Mouse (Mus musculus): ENCODE results near the gene Cox15. TPM values are rescaled to one million over a fixed set of nuclear protein-coding genes. Genes with fewer than 3 reads are reported as not detected.

The Cox15 gene
- polyA plus RNA-seq, 1 experiment from 2014 or later: 12.9 TPM

DNA sequence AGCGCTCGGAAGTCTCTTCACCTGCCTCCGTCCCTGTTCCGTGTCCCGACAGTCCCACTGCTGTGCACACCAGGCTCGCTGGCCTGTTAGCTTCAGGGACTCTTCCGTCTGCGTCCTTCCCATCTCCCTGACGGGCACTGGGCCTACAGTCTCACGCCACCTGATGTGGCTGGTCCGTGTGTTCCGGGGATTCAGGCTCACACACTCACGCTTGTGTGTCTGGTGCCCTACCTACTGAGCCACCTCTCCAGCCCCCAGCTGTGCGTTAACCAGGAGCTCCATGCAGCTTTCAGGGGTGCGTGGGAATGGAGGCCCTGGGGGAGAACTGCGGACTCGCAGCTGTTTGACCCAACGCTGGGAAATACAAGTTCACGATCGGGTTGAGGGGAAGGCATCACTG is 28.6 kb downstream of the Cox15 start:
- Histone ChIP-seq H3K4me1 (replicated peaks) (no peaks in the 10 kb centered on the region), H3K4me3 (no peak overlapping the region), H3K9me3 (no peaks in the 10 kb centered on the region), H3K27ac (replicated peaks) (no peak overlapping the region), H3K9ac (no peak overlapping the region), H3K27me3 (no peaks in the 10 kb centered on the region), H3K4me2 (no peak overlapping the region), H3K36me3 (peaks cover 45% of the 10 kb centered on the region)
- ATAC-seq (ENCODE audit: low FRiP score, low read depth): no peak
- WGBS: 94% methylated on average over 20 of the region's 20 CpGs

DNA sequence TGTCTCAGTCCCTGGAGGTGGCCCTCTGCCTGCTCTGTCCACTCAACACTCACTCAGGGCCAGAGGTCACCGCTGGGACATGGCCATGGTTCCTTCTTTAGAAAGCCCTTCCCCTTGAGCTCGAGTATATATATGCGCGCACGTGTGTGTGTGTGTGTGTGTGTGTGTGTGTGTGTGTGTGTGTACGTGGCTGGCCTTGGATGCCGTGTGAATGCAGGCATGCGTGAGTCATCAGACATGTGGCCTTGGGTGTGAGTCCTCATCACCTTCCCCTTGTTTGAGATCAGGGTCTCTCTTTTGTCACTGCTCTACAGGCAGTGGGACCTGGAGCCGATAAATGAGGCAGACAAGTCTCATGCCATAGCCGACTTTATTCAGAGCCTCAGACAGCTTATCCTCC is 29.3 kb downstream of the Cox15 start:
- H3K4me2 ChIP-seq: no peak overlapping the region
- no peaks in the 10 kb centered on the region for H3K4me1 ChIP-seq (replicated peaks)
- H3K36me3 ChIP-seq: peaks cover 50% of the 10 kb centered on the region
- no peak overlapping the region for H3K9ac ChIP-seq
- H3K9me3 ChIP-seq: no peaks in the 10 kb centered on the region
- ATAC-seq (ENCODE audit: low FRiP score, low read depth): no peak
- no peak overlapping the region for H3K27ac ChIP-seq (replicated peaks)
- 81% methylated on average over 9 of the region's 10 CpGs for WGBS
- no peaks in the 10 kb centered on the region for H3K27me3 ChIP-seq
- H3K4me3 ChIP-seq: no peak overlapping the region

DNA sequence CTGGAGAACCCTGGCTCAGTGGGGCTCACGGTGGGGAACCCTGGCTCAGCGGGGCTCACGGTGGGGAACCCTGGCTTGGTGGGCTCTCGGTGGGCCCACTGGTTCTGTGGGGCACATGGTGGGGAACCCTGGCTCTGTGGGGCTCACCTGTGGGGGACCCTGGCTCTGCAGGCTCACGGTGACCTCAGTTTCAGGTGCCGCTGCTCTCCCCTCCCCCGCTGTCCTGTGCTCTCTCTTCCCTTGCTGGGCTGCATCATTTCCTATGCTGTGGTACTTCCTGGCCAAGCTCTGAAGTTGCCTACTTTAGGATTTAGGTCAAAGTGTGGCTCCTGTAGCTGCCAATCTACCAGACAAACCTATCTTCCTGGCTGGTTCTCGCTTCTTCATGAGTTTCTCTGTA is 29.9 kb downstream of the Cox15 start:
- H3K27me3 ChIP-seq: no peaks in the 10 kb centered on the region
- no peak for ATAC-seq (ENCODE audit: low FRiP score, low read depth)
- 74% methylated on average over 8 of the region's 8 CpGs for WGBS
- no peak overlapping the region for H3K9ac ChIP-seq
- no peaks in the 10 kb centered on the region for H3K9me3 ChIP-seq
- no peak overlapping the region for H3K4me2 ChIP-seq
- no peak overlapping the region for H3K27ac ChIP-seq (replicated peaks)
- no peaks in the 10 kb centered on the region for H3K4me1 ChIP-seq (replicated peaks)
- no peak overlapping the region for H3K4me3 ChIP-seq
- H3K36me3 ChIP-seq: peaks cover 49% of the 10 kb centered on the region

DNA sequence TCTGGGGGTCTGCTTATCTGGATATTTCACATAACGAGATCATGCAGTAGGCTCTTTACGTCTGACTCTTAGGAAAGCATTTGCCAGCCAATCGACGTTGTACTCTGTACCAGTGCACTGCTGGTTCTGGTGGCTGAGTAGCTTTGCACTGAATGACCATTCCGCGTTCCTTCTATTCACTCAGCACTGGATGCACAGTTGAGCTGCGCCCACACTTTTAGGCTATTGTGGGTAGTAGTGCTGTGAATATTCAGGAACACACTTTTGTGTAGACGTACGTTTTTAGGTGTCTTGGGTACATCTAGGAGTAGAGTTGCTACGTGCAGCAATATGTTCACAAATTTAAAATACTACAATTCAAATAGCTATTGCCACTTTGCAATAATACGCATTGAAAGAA is 32.7 kb downstream of the Cox15 start:
- Histone ChIP-seq H3K4me3 (no peak overlapping the region), H3K27ac (replicated peaks) (no peak overlapping the region), H3K27me3 (no peaks in the 10 kb centered on the region), H3K4me2 (no peak overlapping the region), H3K9me3 (no peaks in the 10 kb centered on the region), H3K36me3 (peaks cover 23% of the 10 kb centered on the region), H3K9ac (no peak overlapping the region), H3K4me1 (replicated peaks) (no peaks in the 10 kb centered on the region)
- WGBS: 94% methylated on average over 11 of the region's 11 CpGs
- ATAC-seq (ENCODE audit: low FRiP score, low read depth): no peak

DNA sequence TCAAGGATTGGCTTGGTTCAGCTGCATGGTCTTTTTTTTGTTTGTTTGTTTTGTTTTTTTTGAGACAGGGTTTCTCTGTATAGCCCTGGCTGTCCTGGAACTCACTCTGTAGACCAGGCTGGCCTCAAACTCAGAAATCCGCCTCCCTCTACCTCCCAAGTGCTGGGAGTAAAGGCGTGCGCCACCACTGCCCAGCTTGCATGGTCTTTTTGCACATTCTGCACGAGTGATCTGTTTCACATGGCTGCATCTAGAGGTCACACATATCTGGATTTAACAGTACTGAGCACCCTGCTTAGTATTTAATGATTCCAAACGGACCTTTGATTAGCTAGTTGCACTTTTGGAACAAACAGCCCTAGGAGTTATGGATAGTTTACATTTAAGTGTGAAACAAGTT is 40.8 kb downstream of the Cox15 start:
- Histone ChIP-seq H3K4me2 (no peak overlapping the region), H3K4me1 (replicated peaks) (no peaks in the 10 kb centered on the region), H3K27me3 (no peaks in the 10 kb centered on the region), H3K9ac (no peak overlapping the region), H3K27ac (replicated peaks) (no peak overlapping the region), H3K36me3 (peaks cover 9% of the 10 kb centered on the region; the same call in 1 of the 2 replicates), H3K4me3 (no peak overlapping the region), H3K9me3 (no peaks in the 10 kb centered on the region)
- ATAC-seq (ENCODE audit: low FRiP score, low read depth): no peak
- 80% methylated on average over 5 of the region's 5 CpGs for WGBS

DNA sequence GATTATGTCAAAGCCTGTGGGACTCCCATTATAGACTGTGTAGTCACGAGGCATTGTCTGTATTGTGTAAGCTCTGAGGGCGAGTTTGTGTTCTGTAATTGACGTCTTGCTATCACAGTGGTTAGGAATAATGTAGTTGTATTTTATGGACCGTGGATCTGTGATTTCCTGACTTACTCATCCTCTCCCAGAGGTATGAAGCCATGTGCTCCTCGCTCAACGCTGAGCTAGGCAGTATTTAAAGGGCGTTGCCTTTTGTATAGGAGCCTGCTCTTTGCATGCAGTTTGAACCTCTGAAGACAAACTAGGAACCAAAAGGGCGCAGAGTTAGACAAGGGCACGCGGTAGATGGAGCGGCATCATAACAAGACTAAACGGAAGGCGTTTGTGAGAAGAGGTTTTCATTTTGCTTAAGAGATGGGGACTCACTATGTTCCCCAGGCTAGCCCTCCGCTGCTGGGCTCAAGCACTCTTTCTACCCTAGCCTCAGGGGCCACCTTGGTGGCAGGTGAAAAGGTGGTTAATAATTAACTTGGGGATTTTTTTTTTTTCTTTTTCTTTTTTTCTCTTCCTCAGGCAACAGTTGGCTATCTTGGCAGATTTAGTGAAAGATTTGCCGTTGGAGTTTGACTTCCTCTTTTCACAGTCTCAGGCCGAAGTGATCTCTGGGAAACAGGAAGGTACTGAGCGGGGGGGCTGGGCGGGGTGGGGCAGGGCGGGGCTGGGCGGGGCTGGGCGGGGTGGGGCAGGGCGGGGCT is 41.5 kb downstream of the Cox15 start:
- ATAC-seq (ENCODE audit: low FRiP score, low read depth): no peak
- Histone ChIP-seq H3K9me3 (no peaks in the 10 kb centered on the region), H3K36me3 (peaks cover 9% of the 10 kb centered on the region; the same call in 1 of the 2 replicates)

DNA sequence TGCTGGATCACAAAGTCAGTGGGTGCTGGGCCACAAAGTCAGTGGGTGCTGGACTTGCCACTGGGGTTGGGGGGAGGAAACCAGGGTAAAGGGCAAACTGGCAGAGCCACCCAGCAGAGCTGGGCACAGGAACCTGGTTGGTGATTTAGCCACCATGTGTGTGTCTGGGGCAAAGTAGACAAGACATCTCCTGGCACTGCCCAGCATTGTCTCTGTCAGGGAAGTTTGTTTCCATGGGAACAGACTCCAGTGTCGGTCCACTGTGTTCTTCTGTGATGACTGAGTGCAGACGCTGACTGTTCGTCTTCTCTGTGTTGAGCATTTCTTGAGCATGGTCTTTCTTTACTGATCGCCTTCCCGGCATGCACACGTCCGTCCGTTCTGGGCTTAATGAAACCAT is 43.5 kb downstream of the Cox15 start:
- no peaks in the 10 kb centered on the region for H3K9me3 ChIP-seq
- no peak overlapping the region for H3K4me2 ChIP-seq
- no peak overlapping the region for H3K27ac ChIP-seq (replicated peaks)
- H3K4me1 ChIP-seq (replicated peaks): no peaks in the 10 kb centered on the region
- 55% methylated on average over 8 of the region's 8 CpGs for WGBS
- ATAC-seq (ENCODE audit: low FRiP score, low read depth): no peak
- H3K9ac ChIP-seq: no peak overlapping the region
- peaks cover 28% of the 10 kb centered on the region for H3K36me3 ChIP-seq
- no peaks in the 10 kb centered on the region for H3K27me3 ChIP-seq
- H3K4me3 ChIP-seq: no peak overlapping the region

More for the DNA sequence above, 41.5 kb downstream of the Cox15 start:
- H3K4me2 ChIP-seq: no peak overlapping the region
- 62% methylated on average over 22 of the region's 22 CpGs for WGBS
- no peak overlapping the region for H3K27ac ChIP-seq (replicated peaks)
- no peaks in the 10 kb centered on the region for H3K27me3 ChIP-seq
- no peak overlapping the region for H3K9ac ChIP-seq
- no peaks in the 10 kb centered on the region for H3K4me1 ChIP-seq (replicated peaks)
- H3K4me3 ChIP-seq: no peak overlapping the region

DNA sequence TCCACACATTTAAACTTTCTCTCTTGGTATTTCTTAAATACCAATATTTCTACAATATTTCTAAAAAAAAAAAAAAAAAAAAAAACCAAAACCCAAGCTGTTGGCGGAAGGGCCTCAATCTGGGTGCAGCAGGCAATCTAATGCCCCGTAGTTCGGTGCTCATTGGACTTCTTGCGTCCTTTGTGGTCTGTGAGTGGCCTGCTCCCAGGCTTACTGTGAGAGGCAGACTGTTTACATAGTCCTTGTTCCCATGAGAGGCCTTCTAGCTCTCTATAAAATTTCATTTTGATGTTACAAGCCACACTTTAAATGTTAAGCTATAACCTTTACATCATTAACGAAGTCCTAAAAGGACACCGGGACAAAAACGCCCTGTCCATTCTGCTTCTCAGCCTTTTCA is 44.6 kb downstream of the Cox15 start:
- H3K4me1 ChIP-seq (replicated peaks): no peaks in the 10 kb centered on the region
- no peak overlapping the region for H3K4me2 ChIP-seq
- H3K9me3 ChIP-seq: no peaks in the 10 kb centered on the region
- ATAC-seq (ENCODE audit: low FRiP score, low read depth): no peak
- no peak overlapping the region for H3K9ac ChIP-seq
- 92% methylated on average over 7 of the region's 7 CpGs for WGBS
- peaks cover 31% of the 10 kb centered on the region for H3K36me3 ChIP-seq
- H3K27ac ChIP-seq (replicated peaks): no peak overlapping the region
- H3K27me3 ChIP-seq: no peaks in the 10 kb centered on the region
- no peak overlapping the region for H3K4me3 ChIP-seq

DNA sequence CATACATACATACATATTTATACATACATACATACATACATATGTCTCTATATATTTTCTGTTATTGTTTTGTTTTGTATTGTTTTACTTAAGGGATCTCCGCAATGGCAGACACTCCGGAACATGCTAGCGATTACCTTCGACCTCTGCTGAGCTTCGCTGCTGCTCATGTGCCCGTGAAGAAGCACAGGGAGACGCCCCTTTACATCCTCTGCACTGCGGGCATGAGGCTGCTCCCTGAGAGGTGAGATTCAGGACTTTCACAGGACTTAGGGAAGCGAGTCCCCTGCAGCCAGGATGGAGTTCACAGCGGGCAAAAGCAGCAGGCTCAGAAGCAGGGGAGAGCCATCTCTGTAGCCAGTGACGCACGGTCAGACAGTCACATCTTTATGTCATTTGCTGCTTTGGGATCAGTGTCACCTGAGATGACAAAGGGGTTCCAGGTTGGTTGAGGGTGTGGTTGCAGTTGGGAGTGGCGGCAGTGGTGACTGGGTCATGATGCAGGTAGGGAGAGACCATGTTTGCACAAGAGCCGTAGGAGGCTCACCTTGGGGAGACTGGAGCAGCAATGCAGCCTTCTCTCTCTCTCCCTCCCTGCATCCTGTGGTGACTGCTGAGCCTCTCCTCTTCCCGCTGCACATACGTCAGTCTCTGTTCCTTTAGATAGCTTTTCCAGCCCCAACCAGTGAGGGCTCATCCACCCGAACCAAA is 47.9 kb downstream of the Cox15 start:
- no peak overlapping the region for H3K4me2 ChIP-seq
- H3K9ac ChIP-seq: no peak overlapping the region
- no peaks in the 10 kb centered on the region for H3K9me3 ChIP-seq
- H3K4me3 ChIP-seq: no peak overlapping the region
- ATAC-seq (ENCODE audit: low FRiP score, low read depth): no peak
- no peaks in the 10 kb centered on the region for H3K27me3 ChIP-seq
- no peaks in the 10 kb centered on the region for H3K4me1 ChIP-seq (replicated peaks)
- 90% methylated on average over 17 of the region's 17 CpGs for WGBS
- H3K36me3 ChIP-seq: peaks cover 38% of the 10 kb centered on the region
- H3K27ac ChIP-seq (replicated peaks): no peak overlapping the region

DNA sequence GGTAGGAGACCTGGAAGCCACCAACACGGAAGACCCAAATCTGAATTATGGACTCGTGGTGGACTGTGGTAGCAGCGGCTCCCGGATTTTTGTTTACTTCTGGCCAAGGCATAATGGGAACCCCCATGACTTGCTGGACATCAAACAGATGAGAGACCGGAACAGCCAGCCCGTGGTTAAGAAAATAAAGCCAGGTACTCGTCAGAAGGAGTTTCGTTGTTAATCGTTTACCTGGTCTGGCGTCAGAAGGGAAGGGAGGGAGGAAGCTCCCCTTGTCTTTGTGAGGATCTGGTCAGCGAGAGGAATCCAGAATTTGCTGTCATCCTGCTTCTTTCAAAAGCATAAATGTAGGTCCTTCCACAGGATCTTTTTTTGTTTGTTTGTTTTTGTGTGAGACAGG is 48.6 kb downstream of the Cox15 start:
- no peak overlapping the region for H3K4me3 ChIP-seq
- no peaks in the 10 kb centered on the region for H3K9me3 ChIP-seq
- 93% methylated on average over 11 of the region's 11 CpGs for WGBS
- no peak overlapping the region for H3K4me2 ChIP-seq
- H3K27me3 ChIP-seq: no peaks in the 10 kb centered on the region
- peaks cover 43% of the 10 kb centered on the region for H3K36me3 ChIP-seq
- H3K4me1 ChIP-seq (replicated peaks): no peaks in the 10 kb centered on the region
- H3K9ac ChIP-seq: no peak overlapping the region
- no peak overlapping the region for H3K27ac ChIP-seq (replicated peaks)
- no peak for ATAC-seq (ENCODE audit: low FRiP score, low read depth)

DNA sequence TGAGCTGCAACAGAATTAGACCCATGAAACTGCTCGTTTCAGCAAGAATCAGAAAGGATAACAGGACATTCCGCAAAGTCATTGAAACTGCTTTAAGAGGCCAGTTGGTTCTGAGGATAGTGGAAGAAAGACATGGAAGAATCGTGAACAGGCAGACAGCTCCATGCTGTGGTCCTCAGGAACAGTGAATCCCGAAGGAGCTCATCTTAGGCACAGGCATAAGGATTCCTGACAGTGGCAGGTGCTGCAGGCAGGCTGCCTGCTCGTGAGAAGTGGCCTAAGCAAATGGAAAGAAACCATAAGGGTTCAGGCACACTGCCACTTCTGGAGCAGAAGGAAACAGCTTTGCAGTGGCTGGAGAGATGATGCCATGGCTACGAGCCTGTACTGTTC is 53.0 kb downstream of the Cox15 start:
- Histone ChIP-seq H3K27me3 (no peaks in the 10 kb centered on the region), H3K4me3 (no peak overlapping the region), H3K27ac (replicated peaks) (no peak overlapping the region), H3K9ac (no peak overlapping the region), H3K9me3 (no peaks in the 10 kb centered on the region), H3K36me3 (peaks cover 27% of the 10 kb centered on the region), H3K4me2 (no peak overlapping the region), H3K4me1 (replicated peaks) (no peaks in the 10 kb centered on the region; the same call in 1 of the 2 replicates)
- WGBS: 78% methylated on average over 6 of the region's 6 CpGs
- ATAC-seq (ENCODE audit: low FRiP score, low read depth): no peak

DNA sequence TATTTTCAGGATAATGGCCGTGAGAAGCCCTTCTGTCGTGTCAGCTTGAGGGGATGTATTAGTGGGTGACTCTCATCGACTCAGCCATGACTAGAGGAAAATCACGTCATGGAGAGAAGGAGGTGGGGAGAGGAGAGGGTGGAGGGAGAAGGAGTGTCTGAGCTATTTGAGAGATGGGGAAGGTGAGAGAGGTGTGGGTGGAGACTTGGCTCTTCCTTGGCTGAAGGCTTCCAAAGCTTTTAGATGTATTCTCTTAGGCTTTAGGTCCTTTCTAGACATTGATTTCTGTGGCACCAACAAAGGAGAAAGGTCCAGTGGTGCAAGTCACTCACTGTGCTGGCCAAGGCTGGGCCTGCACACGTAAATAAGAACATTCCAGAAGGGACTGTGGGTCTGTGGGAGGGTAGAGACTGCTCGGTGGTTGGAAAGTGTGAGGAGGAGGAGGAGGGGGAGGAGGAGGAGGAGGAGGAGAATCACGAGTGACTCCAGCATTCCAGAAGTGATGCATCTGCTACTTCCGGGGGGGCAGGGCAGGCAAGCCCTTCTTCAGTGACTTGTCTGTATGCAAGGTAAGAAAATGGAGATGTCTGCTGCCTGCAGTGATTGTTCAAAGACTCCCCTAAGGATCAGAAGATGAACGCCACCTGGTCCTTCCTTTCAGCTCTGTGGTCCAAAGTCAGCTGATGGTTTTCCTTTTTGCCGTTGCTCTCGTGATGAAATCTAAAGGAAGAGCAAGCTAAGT is 53.6 kb downstream of the Cox15 start:
- H3K36me3 ChIP-seq: peaks cover 22% of the 10 kb centered on the region
- ATAC-seq (ENCODE audit: low FRiP score, low read depth): no peak
- 75% methylated on average over 11 of the region's 11 CpGs for WGBS
- no peak overlapping the region for H3K9ac ChIP-seq
- no peak overlapping the region for H3K4me2 ChIP-seq
- no peak overlapping the region for H3K27ac ChIP-seq (replicated peaks)
- no peaks in the 10 kb centered on the region for H3K27me3 ChIP-seq
- H3K4me1 ChIP-seq (replicated peaks): no peaks in the 10 kb centered on the region; the same call in 1 of the 2 replicates
- no peaks in the 10 kb centered on the region for H3K9me3 ChIP-seq
- H3K4me3 ChIP-seq: no peak overlapping the region
